Mouse (Mus musculus) lung, postnatal 4 days (tissue): ENCODE results near the gene Mvp.

Experiments
- DNase-seq, 2 experiments: peaks; one replicate each; pipeline ENCODE4 v3.0.0; 2021

Mvp gene

GRCm38 (mm10) chr7:127014320-127014719, at the start of gene Mvp:
Gene Mvp, minus strand, starts transcription at chr7:127014621.
- peak; percentile 80 to 84 for DNase-seq

- DNase-seq = no peak
These were observed 40.7 kb upstream of the Mvp start for GRCm38 (mm10) chr7:127055026-127055585.

- peak; percentile 91 to 94 for DNase-seq
These were observed 27.6 kb upstream of the Mvp start, which contains the start of gene Kif22 for GRCm38 (mm10) chr7:127041851-127042672. Gene Kif22, minus strand, starts transcription at chr7:127042471.

GRCm38 (mm10) chr7:127031244-127031643, 16.8 kb upstream of the Mvp start:
- DNase-seq = no peak

GRCm38 (mm10) chr7:127030172-127030571, 15.8 kb upstream of the Mvp start:
- DNase-seq = no peak

GRCm38 (mm10) chr7:127027885-127028284, 13.5 kb upstream of the Mvp start:
- DNase-seq = no peak

- DNase-seq = peak; percentile 100
These were observed 12.7 kb upstream of the Mvp start, which contains the start of gene Maz for GRCm38 (mm10) chr7:127026984-127027726. Gene Maz, minus strand, starts transcription at chr7:127027037.

GRCm38 (mm10) chr7:127026616-127026983, 12.2 kb upstream of the Mvp start:
- no peak for DNase-seq

- peak; percentile 78 to 86 for DNase-seq
These were observed 11.8 kb upstream of the Mvp start for GRCm38 (mm10) chr7:127026161-127026600.

- DNase-seq = peak; percentile 69 to 77
These were observed 11.2 kb upstream of the Mvp start for GRCm38 (mm10) chr7:127025556-127026160.

- DNase-seq = peak; percentile 90 to 92
These were observed 10.5 kb upstream of the Mvp start for GRCm38 (mm10) chr7:127024755-127025555.

GRCm38 (mm10) chr7:127023896-127024690, 9.7 kb upstream of the Mvp start:
- peak in 1 of 2 experiments; percentile 33 for DNase-seq

GRCm38 (mm10) chr7:127023272-127023691, 8.9 kb upstream of the Mvp start:
- no peak for DNase-seq

- no peak for DNase-seq
These were observed 8.3 kb upstream of the Mvp start for GRCm38 (mm10) chr7:127022528-127023271.

GRCm38 (mm10) chr7:127021563-127022527, 7.4 kb upstream of the Mvp start:
- no peak for DNase-seq

- peak; percentile 60 to 70 for DNase-seq
These were observed 6.6 kb upstream of the Mvp start, which contains the start of the genes Gm42742 and Prrt2 for GRCm38 (mm10) chr7:127020901-127021562. Gene Gm42742, minus strand, starts transcription at chr7:127021097. Gene Prrt2, minus strand, starts transcription at chr7:127021211.

- DNase-seq = no peak
These were observed 6.1 kb upstream of the Mvp start for GRCm38 (mm10) chr7:127020491-127020890.

GRCm38 (mm10) chr7:127020031-127020430, 5.6 kb upstream of the Mvp start:
- DNase-seq = no peak
